Mouse (Mus musculus): ENCODE data around the gene Eipr1.
A peak's percentile ranks its signal among the peaks of the same experiment; 100 is the strongest.

The Eipr1 gene

GRCm38 (mm10) chr12:28823518-28823917, 71.9 kb downstream of the Eipr1 start:
- peak; percentile 68 for DNase-seq

- DNase-seq = peak; percentile 58
Observed at GRCm38 (mm10) chr12:28829502-28829901, 77.9 kb downstream of the Eipr1 start.

- no peak for DNase-seq
Observed at GRCm38 (mm10) chr12:28830471-28830870, 78.9 kb downstream of the Eipr1 start.

DNA sequence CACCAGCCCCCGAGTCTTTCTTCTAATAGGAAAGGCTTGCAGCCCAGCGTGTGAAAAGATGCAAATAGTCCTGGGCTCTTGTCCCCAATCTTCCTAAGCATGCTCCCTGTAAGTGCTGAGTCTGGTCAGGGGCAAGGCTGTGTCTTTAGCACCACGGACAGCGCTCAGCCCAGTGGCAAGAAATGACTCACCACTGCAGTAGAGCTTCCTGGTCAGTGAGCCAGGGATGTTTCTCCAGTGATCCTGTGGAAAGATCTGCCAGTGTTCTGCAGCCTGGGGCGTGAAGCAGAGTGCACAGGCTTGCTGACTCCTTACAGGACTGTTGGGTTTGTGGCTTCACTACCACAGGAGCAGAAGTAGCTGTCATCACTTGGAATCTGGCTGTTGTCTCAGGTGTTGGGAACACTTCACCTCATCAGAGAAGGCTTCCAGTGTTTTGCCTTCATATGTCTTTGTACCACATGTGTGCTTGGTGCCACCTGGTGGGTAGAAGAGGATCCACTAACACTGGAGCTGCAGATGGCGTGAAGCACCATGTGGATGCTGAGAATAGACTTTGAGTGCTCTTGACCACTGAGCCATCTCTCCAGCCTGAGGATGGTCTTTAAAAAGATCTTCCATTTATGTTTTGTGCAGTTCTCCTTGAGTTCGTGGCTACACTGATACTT, 79.6 kb downstream of the Eipr1 start:
- peak; percentile 75 for DNase-seq

DNA sequence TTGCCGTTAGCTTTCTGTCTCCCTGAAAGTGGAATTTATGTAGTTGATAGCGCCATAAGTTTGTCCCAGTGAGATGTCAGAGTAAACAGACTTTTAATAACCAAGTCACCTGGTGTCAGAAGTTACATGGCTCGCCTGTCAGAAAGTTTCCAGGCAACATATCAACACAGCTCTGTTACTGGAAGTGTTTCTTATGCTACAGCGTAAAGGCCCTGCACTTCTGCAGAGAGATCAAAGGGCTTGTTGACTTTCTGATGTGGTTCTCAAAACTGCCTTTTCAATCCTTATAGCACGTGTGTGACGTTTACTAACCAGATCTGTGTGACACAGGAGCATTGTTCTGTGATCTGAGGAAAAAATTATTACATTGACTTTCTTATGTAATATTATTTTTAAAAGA, 82.7 kb downstream of the Eipr1 start:
- DNase-seq = no peak

- no peak for DNase-seq
Observed at GRCm38 (mm10) chr12:28835683-28836082, 84.1 kb downstream of the Eipr1 start.

DNA sequence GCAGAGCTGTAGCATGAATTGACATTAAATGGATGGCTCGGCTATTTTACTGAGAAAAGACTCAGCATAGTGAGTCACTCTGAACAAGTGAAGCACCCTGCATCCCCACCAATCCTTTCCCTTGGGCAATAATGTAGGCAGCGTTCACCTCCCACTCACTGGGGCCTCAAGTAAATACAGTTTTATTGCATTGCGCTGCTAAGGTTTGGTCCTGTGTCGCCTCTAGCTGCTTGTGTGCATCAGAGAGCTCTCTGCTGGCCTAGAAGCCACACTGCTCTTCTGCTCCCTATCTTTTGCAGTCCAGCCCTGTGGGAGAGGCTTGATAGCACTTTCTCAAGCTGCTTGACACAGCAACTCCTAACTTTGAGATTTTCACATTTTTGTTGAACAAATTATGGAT, 86.7 kb downstream of the Eipr1 start:
- no peak for DNase-seq

DNA sequence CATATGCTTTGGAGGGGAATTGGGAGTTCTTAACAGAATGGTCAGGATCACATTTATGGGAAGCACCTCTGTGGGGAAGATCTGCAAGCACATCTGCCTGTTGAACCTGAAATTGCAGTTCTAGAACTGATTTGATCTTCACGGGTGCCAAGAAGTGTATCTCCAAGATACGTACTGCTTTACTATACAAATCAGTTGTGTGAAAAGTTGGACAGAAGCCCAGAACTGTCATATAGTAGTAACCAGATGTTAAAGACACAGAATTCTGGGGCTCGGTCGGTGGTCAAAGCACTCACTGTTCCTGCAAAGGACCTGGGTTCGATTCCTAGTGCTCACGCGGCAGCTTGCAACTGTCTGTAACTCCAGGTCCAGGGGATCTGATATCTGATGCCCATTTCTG, 87.4 kb downstream of the Eipr1 start:
- DNase-seq = no peak

GRCm38 (mm10) chr12:28841179-28841698, 89.6 kb downstream of the Eipr1 start:
- DNase-seq = no peak

DNA sequence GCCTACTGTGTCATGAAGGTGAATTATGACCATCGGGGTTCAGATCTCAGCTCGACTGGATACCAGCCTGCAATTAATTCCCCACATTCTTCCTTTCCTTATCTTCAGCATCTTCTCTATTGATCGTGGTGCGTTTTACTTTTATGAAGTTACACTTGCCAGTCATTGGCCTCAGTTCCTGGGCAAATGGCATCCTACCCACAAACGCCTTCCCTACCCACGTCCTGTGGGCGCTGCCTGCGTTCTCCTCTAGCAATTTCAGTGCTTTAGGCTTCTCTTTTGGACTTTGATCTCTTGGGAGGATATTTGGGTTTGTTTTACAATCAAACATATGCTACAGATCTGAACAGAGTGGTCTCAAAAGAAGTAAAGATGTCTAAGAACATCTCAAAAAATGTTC, 94.2 kb downstream of the Eipr1 start:
- DNase-seq = no peak

DNA sequence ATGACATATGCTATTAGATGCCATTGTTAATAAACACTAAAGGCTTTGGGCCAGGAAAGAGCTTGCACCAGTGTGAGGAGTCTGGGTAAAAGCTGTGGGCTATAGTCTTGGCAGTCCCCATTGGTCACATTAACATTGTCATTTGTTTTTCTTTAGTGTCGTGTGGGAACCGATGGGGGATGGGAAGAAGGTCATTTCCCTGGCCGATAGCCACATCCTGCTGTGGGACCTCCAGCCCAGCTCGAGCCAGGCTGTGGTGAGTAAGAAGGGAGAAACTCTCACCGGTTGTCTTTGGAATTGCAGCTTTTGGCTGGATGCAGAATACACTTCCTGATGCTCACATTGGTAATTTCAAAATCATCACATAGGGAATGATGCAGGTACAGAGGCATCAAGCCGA, 95.8 kb downstream of the Eipr1 start:
- DNase-seq = no peak

DNA sequence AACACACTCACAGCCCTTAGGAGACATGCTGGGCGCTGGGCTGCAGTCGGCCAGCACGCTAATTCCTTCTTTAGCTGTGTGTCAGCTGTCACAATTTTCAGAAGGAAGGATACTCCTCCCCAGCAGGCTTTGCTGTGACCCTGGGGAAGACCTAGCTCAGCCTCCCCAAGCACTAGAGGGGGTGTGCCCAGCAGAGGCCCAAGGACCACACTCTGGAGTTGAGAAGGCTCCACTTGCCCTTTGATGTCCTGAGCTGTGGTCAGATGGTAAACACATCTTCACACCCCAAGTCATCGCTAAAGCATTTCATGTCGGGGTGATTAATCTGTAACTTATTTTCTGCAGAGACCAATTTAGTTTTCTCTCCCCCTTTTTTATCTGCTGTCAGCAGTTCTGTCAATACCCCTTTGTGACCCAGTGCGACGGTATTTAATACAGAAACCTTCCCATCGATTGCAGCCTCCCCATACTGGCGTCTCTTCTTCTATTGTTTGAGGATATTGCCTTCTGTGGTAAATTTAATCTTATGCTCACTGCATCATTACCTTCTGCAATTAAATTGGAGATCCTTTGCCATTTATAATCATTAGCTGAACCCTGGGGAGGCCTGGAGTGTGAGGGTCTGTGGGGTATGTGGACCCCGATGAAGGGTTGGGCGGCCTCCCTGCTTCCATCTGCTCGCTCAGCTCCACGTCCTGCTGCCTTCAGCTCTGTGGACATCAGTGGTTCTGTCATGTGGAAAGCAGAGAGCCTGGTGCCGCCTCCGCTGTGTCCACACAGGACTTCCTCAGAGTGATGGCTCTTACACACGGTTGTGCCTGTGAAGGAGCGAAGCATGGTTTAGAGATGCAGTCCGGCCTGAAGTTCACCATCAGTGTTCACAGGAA, 97.4 kb downstream of the Eipr1 start:
- DNase-seq = peak; percentile 66

GRCm38 (mm10) chr12:28859495-28860263, 108.1 kb downstream of the Eipr1 start:
- peak; percentile 51 for DNase-seq

- peak; percentile 53 for DNase-seq
Observed at GRCm38 (mm10) chr12:28860264-28860560, 108.6 kb downstream of the Eipr1 start.

GRCm38 (mm10) chr12:28863260-28863659, 111.7 kb downstream of the Eipr1 start:
- DNase-seq = no peak

- no peak for DNase-seq
Observed at GRCm38 (mm10) chr12:28866121-28866520, 114.5 kb downstream of the Eipr1 start.

DNA sequence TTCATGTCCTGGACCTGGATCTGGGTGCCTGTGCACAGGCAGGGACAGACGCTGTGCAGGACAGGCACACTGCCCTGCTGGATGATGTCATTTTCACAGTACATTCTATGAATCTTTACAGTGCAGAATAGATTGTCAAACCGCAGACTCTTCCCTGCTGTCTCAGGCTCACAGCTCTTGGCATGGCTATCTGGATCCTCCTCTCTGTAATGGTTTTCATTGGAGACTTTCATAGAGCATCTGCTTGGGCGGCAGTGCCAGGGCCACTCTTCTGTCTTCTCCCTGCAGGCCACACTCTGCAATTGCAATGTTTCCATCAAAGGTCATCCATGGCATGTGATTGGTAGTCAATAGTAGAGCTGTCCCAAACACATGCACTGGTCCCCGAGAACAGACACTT, 117.2 kb downstream of the Eipr1 start:
- no peak for DNase-seq

- DNase-seq = no peak
Observed at GRCm38 (mm10) chr12:28872271-28872670, 120.7 kb downstream of the Eipr1 start.

GRCm38 (mm10) chr12:28874781-28875251, 123.2 kb downstream of the Eipr1 start:
- peak; percentile 76 for DNase-seq

DNA sequence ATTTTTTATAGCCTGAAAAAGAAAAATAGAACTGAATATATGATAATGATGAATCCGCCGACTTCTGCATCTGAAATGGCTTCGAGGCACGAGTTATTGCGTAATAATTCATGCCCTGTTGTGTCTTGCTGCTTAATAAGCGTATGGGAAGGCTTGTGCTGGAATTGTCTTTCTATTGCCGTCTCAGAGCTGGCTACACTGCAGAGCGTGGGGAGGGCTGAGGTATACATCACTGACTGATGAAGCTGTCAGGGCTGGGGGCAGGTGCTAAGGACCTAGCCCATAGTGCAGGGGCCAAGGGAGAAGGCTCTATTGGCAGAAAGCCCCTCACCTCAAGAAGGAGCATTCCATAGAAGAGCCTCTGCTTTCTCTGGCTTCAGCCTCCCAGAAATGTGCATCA, 123.9 kb downstream of the Eipr1 start:
- DNase-seq = no peak

DNA sequence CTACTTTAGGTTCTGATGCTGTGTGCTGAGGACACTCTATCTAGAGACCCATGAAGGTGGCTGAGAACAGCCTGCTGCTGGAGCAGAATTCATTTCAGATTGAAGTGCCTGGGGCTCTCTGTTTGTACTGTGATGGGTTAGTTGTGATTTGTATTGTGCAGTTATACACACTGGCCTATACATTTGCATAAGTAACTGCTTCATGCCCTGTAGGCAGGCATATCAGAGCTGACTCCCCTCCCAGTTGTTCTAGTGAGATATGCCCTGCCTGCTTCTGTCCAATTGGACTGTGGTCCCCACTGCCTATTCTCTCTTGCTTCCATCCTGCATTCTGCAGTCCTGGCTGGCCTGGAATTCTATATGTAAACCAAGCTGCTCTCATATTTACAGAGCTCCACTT, 128.9 kb downstream of the Eipr1 start:
- DNase-seq = peak; percentile 44

- no peak for DNase-seq
Observed at GRCm38 (mm10) chr12:28887712-28888111, 136.1 kb downstream of the Eipr1 start.

- peak; percentile 47 for DNase-seq
Observed at GRCm38 (mm10) chr12:28889068-28889674, 137.6 kb downstream of the Eipr1 start.
